In the genomic region with DNA sequence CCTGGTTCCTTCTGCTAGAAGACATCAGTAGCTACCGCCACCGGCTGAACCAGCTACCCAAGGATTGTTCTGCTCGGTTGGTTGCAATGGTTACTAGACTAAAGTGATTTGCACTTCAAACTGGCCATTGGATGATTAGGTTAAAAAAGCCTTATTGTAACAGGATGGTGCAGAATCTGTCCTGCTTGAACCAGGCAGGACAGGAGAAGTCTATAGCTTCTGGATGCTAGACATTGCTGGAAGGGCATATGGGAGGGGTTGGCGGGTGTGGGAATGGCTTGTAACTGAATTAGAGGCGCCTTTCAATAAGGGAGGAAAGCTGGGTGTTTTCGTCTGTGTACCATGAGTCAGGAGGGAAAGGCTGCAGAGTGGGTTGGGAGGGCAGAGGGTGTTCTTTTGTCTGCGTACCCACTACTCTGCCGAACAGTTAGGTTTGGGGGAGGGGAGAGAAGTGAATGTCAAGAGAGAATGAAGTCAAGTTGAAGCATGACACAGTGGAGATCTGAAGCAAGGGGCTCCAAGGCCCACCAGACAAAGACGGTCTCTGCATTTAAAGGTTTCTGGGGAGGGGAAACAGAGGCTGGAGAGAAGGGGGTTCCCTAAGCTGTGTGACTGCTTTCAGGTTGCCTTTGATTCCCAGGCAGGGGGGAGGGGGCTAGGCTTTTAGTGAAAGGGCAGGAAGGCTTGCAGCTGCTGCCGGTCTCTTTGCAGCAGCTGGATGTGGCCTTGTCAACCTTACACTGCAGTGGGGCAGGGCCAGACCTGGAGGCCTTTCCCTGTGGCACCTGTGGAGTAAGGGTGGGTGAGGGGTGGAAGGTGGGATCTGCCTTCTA, we compare ENCODE assay signal across 21 mouse cellular contexts. TPM values are rescaled to one million over a fixed set of nuclear protein-coding genes. Genes with fewer than 3 reads are reported as not detected.
DNase-seq lines count a peak whose midpoint lies in the region; ATAC-seq lines count a peak whose summit lies in the region.
"Had no signal": no experiment of that assay in that cellular context is flagged by ENCODE, and none has a peak within 500 bp of the region (broad histone marks: within the 10 kb centered on the region; RNA-seq: fewer than 3 reads in every experiment).

No protein-coding gene starts in this region.

- H3K27me3 ChIP-seq in intestine, embryonic 15.5 days (replicated peaks) = no peaks in the 10 kb centered on the region
- no peaks in the 10 kb centered on the region for H3K27me3 ChIP-seq in intestine, embryonic 16.5 days (replicated peaks; ENCODE audit: control insufficient read depth, insufficient read depth, low read length)
- no peaks in the 10 kb centered on the region for H3K27me3 ChIP-seq in neural tube, embryonic 11.5 days (ENCODE audit: control insufficient read depth, insufficient read depth, low read length)
- no peaks in the 10 kb centered on the region for H3K27me3 ChIP-seq in limb, embryonic 11.5 days (ENCODE audit: control insufficient read depth, insufficient read depth, low read length)

- H3K9ac ChIP-seq in intestine, embryonic 15.5 days = no peak overlapping the region
- no peak overlapping the region for H3K9ac ChIP-seq in intestine, embryonic 16.5 days (ENCODE audit: low read depth, low read length)
- H3K9ac ChIP-seq in neural tube, embryonic 11.5 days (ENCODE audit: low read length) = no peak overlapping the region
- no peak overlapping the region for H3K9ac ChIP-seq in limb, embryonic 11.5 days (ENCODE audit: low read length)
- H3K9ac ChIP-seq: embryonic facial prominence, embryonic 12.5 days; neural tube, embryonic 13.5 days had no signal

- H3K9me3 ChIP-seq in intestine, embryonic 15.5 days = no peaks in the 10 kb centered on the region
- no peaks in the 10 kb centered on the region for H3K9me3 ChIP-seq in intestine, embryonic 16.5 days (ENCODE audit: control insufficient read depth, low read length)
- no peaks in the 10 kb centered on the region for H3K9me3 ChIP-seq in neural tube, embryonic 11.5 days (ENCODE audit: control insufficient read depth, low read length)
- H3K9me3 ChIP-seq in limb, embryonic 11.5 days (ENCODE audit: control insufficient read depth, low read length) = no peaks in the 10 kb centered on the region
- H3K9me3 ChIP-seq: embryonic facial prominence, embryonic 12.5 days; neural tube, embryonic 13.5 days had no signal

- 60% methylated on average over 10 of the region's 10 CpGs for WGBS in intestine, embryonic 15.5 days
- WGBS in intestine, embryonic 16.5 days = 64% methylated on average over 10 of the region's 10 CpGs
- WGBS in neural tube, embryonic 11.5 days = 49% methylated on average over 10 of the region's 10 CpGs
- WGBS in limb, embryonic 11.5 days = 62% methylated on average over 10 of the region's 10 CpGs

- no peaks in the 10 kb centered on the region for H3K36me3 ChIP-seq in intestine, embryonic 15.5 days
- H3K36me3 ChIP-seq in intestine, embryonic 16.5 days (ENCODE audit: control insufficient read depth, insufficient read depth, low read length) = no peaks in the 10 kb centered on the region
- no peaks in the 10 kb centered on the region for H3K36me3 ChIP-seq in neural tube, embryonic 11.5 days (ENCODE audit: control insufficient read depth, insufficient read depth, low read length)
- H3K36me3 ChIP-seq in limb, embryonic 11.5 days (ENCODE audit: control insufficient read depth, insufficient read depth, low read length) = no peaks in the 10 kb centered on the region
- H3K36me3 ChIP-seq: embryonic facial prominence, embryonic 12.5 days; neural tube, embryonic 13.5 days had no signal

- H3K4me2 ChIP-seq in intestine, embryonic 15.5 days (replicated peaks) = no peak overlapping the region
- no peak overlapping the region for H3K4me2 ChIP-seq in intestine, embryonic 16.5 days (ENCODE audit: low read depth, low read length)
- no peak overlapping the region for H3K4me2 ChIP-seq in neural tube, embryonic 11.5 days (ENCODE audit: low read depth)
- no peak overlapping the region for H3K4me2 ChIP-seq in limb, embryonic 11.5 days (ENCODE audit: low read depth, severe bottlenecking)
- H3K4me2 ChIP-seq: embryonic facial prominence, embryonic 12.5 days; neural tube, embryonic 13.5 days had no signal

- no peak for DNase-seq in neural tube, embryonic 11.5 days (ENCODE audit: low spot score)
- DNase-seq in neural tube, embryonic 10.5 days (ENCODE audit: extremely low spot score, low spot score) = no peak
- peak; percentile 32 for DNase-seq in embryo, embryonic 10.5 days (ENCODE audit: low spot score)
- peak; percentile 42 for DNase-seq in limb, embryonic 11.5 days (ENCODE audit: low spot score)
- no peak for DNase-seq in cerebellum, adult 11 months
- no peak for DNase-seq in thymus, postnatal 0 days (ENCODE audit: low spot score)
- DNase-seq: adrenal gland, postnatal 14 days; cerebellum, postnatal 10 days; heart, adult 18-20 months; heart, postnatal 36 days; kidney, adult 2 months; liver; spleen, adult 18-20 months; thymus, adult 18-20 months had no signal

- peak; percentile 10; the same call in 1 of the 2 replicates for ATAC-seq in intestine, embryonic 15.5 days
- no peak for ATAC-seq in intestine, embryonic 16.5 days
- ATAC-seq in neural tube, embryonic 11.5 days (ENCODE audit: insufficient read depth, low FRiP score, low TSS enrichment) = 0 out of 2 replicates have a peak, but pooled peaks have one; percentile 9
- ATAC-seq in limb, embryonic 11.5 days (ENCODE audit: insufficient number of reproducible peaks, low FRiP score, low TSS enrichment, low read depth) = peak; percentile 45; the same call in 1 of the 2 replicates
- ATAC-seq: activated CD4-positive, CD25-positive, alpha-beta regulatory T cell, adult 4 months; lung, postnatal 0 days had no signal

- no peak overlapping the region for H3K4me3 ChIP-seq in intestine, embryonic 15.5 days (replicated peaks)
- no peak overlapping the region for H3K4me3 ChIP-seq in intestine, embryonic 16.5 days (ENCODE audit: low read length)
- H3K4me3 ChIP-seq in neural tube, embryonic 11.5 days (ENCODE audit: low read depth, low read length) = no peak overlapping the region
- H3K4me3 ChIP-seq in limb, embryonic 11.5 days (ENCODE audit: low read depth, low read length) = no peak overlapping the region
- H3K4me3 ChIP-seq: embryonic facial prominence, embryonic 12.5 days; neural tube, embryonic 13.5 days had no signal

- no peak overlapping the region for H3K27ac ChIP-seq in intestine, embryonic 15.5 days
- H3K27ac ChIP-seq in intestine, embryonic 16.5 days (ENCODE audit: low read length) = no peak overlapping the region
- no peak overlapping the region for H3K27ac ChIP-seq in neural tube, embryonic 11.5 days (ENCODE audit: low read depth, low read length)
- no peak overlapping the region for H3K27ac ChIP-seq in limb, embryonic 11.5 days (replicated peaks; ENCODE audit: low read depth, low read length)
- H3K27ac ChIP-seq: embryonic facial prominence, embryonic 12.5 days; neural tube, embryonic 13.5 days had no signal

- H3K4me1 ChIP-seq in intestine, embryonic 15.5 days (replicated peaks) = no peaks in the 10 kb centered on the region
- H3K4me1 ChIP-seq in intestine, embryonic 16.5 days (ENCODE audit: control insufficient read depth, insufficient read depth, low read length) = no peaks in the 10 kb centered on the region
- H3K4me1 ChIP-seq in neural tube, embryonic 11.5 days (ENCODE audit: control insufficient read depth, insufficient read depth, low read length) = no peaks in the 10 kb centered on the region
- H3K4me1 ChIP-seq in limb, embryonic 11.5 days (ENCODE audit: control insufficient read depth, insufficient read depth, low read length) = no peaks in the 10 kb centered on the region

RNA-seq across cellular contexts. Expression of gene Dclk3, which starts 48.0 kb away (rescaled TPM):
- polyA plus RNA-seq in intestine, embryonic 15.5 days (2015; fragmentation: Nextera tagmentation; extraction: Ambion mirVana) = 0.67 and 0.75 TPM in 2 replicates
- 0.58 and 0.77 TPM in 2 replicates for polyA plus RNA-seq in intestine, embryonic 16.5 days (2015; fragmentation: Nextera tagmentation; extraction: Ambion mirVana)
- polyA plus RNA-seq in neural tube, embryonic 11.5 days (2014; fragmentation: Nextera tagmentation; extraction: Ambion mirVana) = 2.6 and 3.0 TPM in 2 replicates
- polyA plus RNA-seq in limb, embryonic 11.5 days (2014; fragmentation: Nextera tagmentation; extraction: Ambion mirVana) = 0.06 and 0.25 TPM in 2 replicates
- polyA plus RNA-seq in thymus, postnatal 0 days (2015; fragmentation: Nextera tagmentation; extraction: Ambion mirVana) = 0.12 and 0.17 TPM in 2 replicates
- polyA plus RNA-seq: activated CD4-positive, CD25-positive, alpha-beta regulatory T cell, adult 4 months; C2C12 had no signal

Comparison
In these comparisons a context has a peak if more than half of its experiments do, and no peak if none do; other contexts are left out.
1. DNase-seq: peak in embryo, embryonic 10.5 days (single experiment) and limb, embryonic 11.5 days (single experiment); none in neural tube, embryonic 11.5 days (single experiment), neural tube, embryonic 10.5 days (single experiment), cerebellum, adult 11 months (single experiment) and thymus, postnatal 0 days (single experiment).